Mouse (Mus musculus): ENCODE data around the gene Recql5. TPM values are rescaled to one million over a fixed set of nuclear protein-coding genes. Genes with fewer than 3 reads are reported as not detected.

Gene Recql5
- polyA plus RNA-seq (2012; rRNA removed) = 6.3 and 7.7 TPM in 2 replicates

DNA sequence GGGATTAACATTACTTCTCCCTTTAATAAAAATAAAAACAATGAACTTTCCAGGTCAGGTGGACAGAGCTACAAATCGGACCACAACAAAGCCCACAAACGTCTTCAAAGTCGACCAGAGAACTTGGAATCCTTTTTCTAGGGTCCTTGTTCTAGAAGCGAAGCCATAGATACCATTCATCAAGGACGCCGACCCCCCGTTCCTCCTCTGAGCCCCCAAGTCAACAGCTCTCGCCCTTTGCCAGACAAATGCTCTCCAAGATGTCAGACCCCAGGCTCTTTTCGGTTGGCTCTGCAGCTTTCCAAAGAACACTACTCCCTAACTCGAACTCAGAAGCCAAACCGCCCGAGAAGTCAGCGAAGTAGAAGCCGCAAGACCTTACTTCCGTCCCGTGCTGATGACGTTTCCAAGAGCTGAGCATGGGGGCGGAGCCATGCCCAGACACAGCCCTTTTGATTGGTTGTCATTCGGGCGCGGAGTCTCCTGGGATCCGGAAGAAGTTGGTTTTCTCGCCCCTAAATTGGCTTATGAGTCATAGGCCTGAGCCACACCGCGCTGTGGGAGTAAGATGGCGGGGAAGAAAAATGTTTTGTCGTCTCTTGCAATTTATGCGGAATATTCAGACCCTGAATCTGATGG lies at the start of gene Recql5, which contains the start of gene Sap30bp:
Gene Recql5 (minus strand): TSS at position 370 of the 639 bp plus-strand sequence.
Gene Sap30bp (plus strand): TSS at position 175 of the 639 bp plus-strand sequence.

GRCm38 (mm10) chr11:115974309-115975082 lies 41.2 kb upstream of the Recql5 start, which contains the start of gene Itgb4:
Itgb4 (plus strand) TSS chr11:115974709.

DNA sequence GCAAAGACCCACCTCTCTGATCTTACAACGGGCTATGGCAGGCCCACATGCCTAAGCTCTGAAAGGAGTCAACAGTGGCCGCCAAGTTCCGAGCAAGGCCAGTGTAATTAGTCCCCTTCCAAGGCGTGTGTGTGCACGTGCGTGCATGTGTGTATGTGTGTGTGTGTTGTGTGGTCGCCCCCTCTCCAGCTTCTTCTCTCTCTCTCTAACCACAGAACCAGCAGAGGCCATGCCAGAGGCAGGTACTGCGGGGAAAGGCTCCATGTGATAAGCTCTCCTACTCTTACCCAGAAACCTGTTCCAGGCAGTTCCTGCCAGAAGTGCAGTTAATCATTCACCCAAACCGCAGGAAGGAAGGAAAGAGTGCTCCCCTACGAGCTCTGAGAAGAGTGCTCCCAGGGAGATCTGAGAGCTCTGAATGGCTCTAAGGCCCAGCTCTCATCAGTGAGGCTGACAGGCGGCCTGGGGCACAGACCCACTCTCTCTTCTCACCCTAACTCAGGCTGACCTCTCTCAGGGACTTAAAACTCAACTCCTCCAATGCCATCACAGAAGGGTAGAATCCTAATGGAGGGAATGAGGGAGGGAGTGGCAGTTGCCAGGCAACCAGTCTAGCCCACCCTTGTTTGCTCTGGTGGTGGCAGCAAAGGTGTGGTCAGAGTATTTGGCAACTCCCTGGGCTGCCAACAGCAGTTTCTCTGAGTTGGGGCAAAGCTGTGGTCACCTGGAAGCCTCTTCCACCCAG lies 21.5 kb downstream of the Recql5 start, which contains the start of gene Smim6:
Gene Smim6 (plus strand): TSS at position 386 of the 745 bp plus-strand sequence.

GRCm38 (mm10) chr11:115899486-115900266 lies 33.6 kb downstream of the Recql5 start, which contains the start of gene Smim5:
Smim5 (plus strand) TSS chr11:115899966.

GRCm38 (mm10) chr11:115858354-115858753 lies 74.9 kb downstream of the Recql5 start, which contains the start of gene Myo15b:
Myo15b (plus strand) TSS chr11:115858406.

Other genes with a start within 250 kb of the Recql5 start
- gene Grb2, start 224.9 kb downstream of the Recql5 start, polyA plus RNA-seq (2012; rRNA removed) = 21.8 and 24.1 TPM in 2 replicates
- gene Tmem94, start 168.0 kb downstream of the Recql5 start, polyA plus RNA-seq (2012; rRNA removed) = 9.0 and 10.3 TPM in 2 replicates
- 6.1 and 7.1 TPM in 2 replicates for gene Caskin2, start 119.8 kb downstream of the Recql5 start, polyA plus RNA-seq (2012; rRNA removed)
- gene Tsen54, start 118.8 kb downstream of the Recql5 start, polyA plus RNA-seq (2012; rRNA removed) = 11.0 and 12.6 TPM in 2 replicates
- 9.6 and 10.2 TPM in 2 replicates for gene Llgl2, start 109.4 kb downstream of the Recql5 start, polyA plus RNA-seq (2012; rRNA removed)
- 0.27 and 0.48 TPM in 2 replicates for gene Myo15b, start 75.1 kb downstream of the Recql5 start, polyA plus RNA-seq (2012; rRNA removed)
- 21.1 and 25.1 TPM in 2 replicates for gene Smim5, start 33.5 kb downstream of the Recql5 start, polyA plus RNA-seq (2012; rRNA removed)
- gene Smim6, start 21.5 kb downstream of the Recql5 start, polyA plus RNA-seq (2012; rRNA removed) = 1.4 and 2.2 TPM in 2 replicates
- 25.8 and 29.5 TPM in 2 replicates for gene Sap30bp, start 195 bp downstream of the Recql5 start, polyA plus RNA-seq (2012; rRNA removed)
- 0.09 and 0.11 TPM in 2 replicates for gene Itgb4, start 41.2 kb upstream of the Recql5 start, polyA plus RNA-seq (2012; rRNA removed)
- 50.4 and 60.3 TPM in 2 replicates for gene Galk1, start 79.2 kb upstream of the Recql5 start, polyA plus RNA-seq (2012; rRNA removed)
- gene H3f3b, start 94.5 kb upstream of the Recql5 start, polyA plus RNA-seq (2012; rRNA removed) = 250 and 282 TPM in 2 replicates
- gene Unk, start 96.8 kb upstream of the Recql5 start, polyA plus RNA-seq (2012; rRNA removed) = 11.1 and 11.6 TPM in 2 replicates
- gene Unc13d, start 144.5 kb upstream of the Recql5 start, polyA plus RNA-seq (2012; rRNA removed) = 17.2 and 18.8 TPM in 2 replicates
- gene Wbp2, start 153.5 kb upstream of the Recql5 start, polyA plus RNA-seq (2012; rRNA removed) = 40.4 and 47.0 TPM in 2 replicates
- gene Trim47, start 193.7 kb upstream of the Recql5 start, polyA plus RNA-seq (2012; rRNA removed) = 1.9 TPM in 2 replicates
- 1.2 and 1.4 TPM in 2 replicates for gene Trim65, start 197.7 kb upstream of the Recql5 start, polyA plus RNA-seq (2012; rRNA removed)
- gene Mrpl38, start 205.4 kb upstream of the Recql5 start, polyA plus RNA-seq (2012; rRNA removed) = 14.7 and 19.3 TPM in 2 replicates
- gene Fbf1, start 234.7 kb upstream of the Recql5 start, polyA plus RNA-seq (2012; rRNA removed) = 8.4 and 9.4 TPM in 2 replicates